Mouse (Mus musculus) G1E (cell line): Measurements from ENCODE around the gene Apopt1. TPM values are rescaled to one million over a fixed set of nuclear protein-coding genes. Genes with fewer than 3 reads are reported as not detected.

ENCODE experiments used
- ATAC-seq: 2 replicates; pipeline ENCODE4 v1.8.0; 2016; ENCODE audit warnings: mild to moderate bottlenecking; ENCODE audit not compliant: insufficient number of reproducible peaks, poor library complexity, low FRiP score, severe bottlenecking; ENCODE audit errors: extremely low read depth
- DNase-seq: peaks from one replicate; pipeline ENCODE4 v3.0.0; 2012; ENCODE audit warnings: low spot score
- H3K27me3 ChIP-seq: 2 replicates; pipeline ENCODE4 v1.6.1; 2012; ENCODE audit warnings: mild to moderate bottlenecking, low read length, inconsistent platforms; ENCODE audit not compliant: insufficient read depth
- H3K36me3 ChIP-seq: replicated peaks from 2 replicates; pipeline ENCODE3; 2012; ENCODE audit warnings: mild to moderate bottlenecking, inconsistent platforms
- H3K4me1 ChIP-seq: 2 replicates; pipeline ENCODE4 v1.6.1; 2012; ENCODE audit warnings: low read depth, low read length, inconsistent platforms, mixed read lengths; ENCODE audit not compliant: insufficient read depth
- H3K4me3 ChIP-seq: 2 replicates; pipeline ENCODE4 v1.5.1; 2012; ENCODE audit warnings: low read depth, mild to moderate bottlenecking, inconsistent platforms, low read length, moderate library complexity, mixed read lengths
- H3K9me3 ChIP-seq: replicated peaks from 2 replicates; pipeline ENCODE4 v1.6.1; 2012; ENCODE audit warnings: inconsistent platforms
- CTCF ChIP-seq: IDR thresholded peaks from 2 replicates; pipeline ENCODE4 v1.5.1; 2012; ENCODE audit warnings: low read depth, low read length, inconsistent platforms, mixed read lengths
- GATA1 ChIP-seq: IDR thresholded peaks from 2 replicates; pipeline ENCODE4 v1.6.1; 2012; ENCODE audit warnings: borderline replicate concordance, low read length, inconsistent platforms, mixed read lengths
- GATA2 ChIP-seq: IDR thresholded peaks from 2 replicates; pipeline ENCODE4 v1.6.1; 2012; ENCODE audit warnings: low read depth, low read length, inconsistent platforms, borderline replicate concordance
- POLR2AphosphoS5 ChIP-seq: IDR thresholded peaks from 2 replicates; pipeline ENCODE4 v1.6.1; 2012; ENCODE audit warnings: low read depth, low read length, inconsistent platforms; ENCODE audit not compliant: insufficient replicate concordance
- TAL1 ChIP-seq: conservative IDR thresholded peaks from 2 replicates; pipeline ENCODE4 v1.6.1; 2012; ENCODE audit warnings: low read depth, low read length, inconsistent platforms, mixed read lengths
- polyA plus RNA-seq: library from polyadenylated mRNA; stranded (reverse); fragments of >175 nt; gene quantifications from 2 replicates; pipeline ENCODE4 v1.2.3, GENCODE M21; 2012
- total RNA-seq, 2 experiments: library from RNA; stranded (forward) in 1 of 2; stranded (reverse) in 1 of 2; fragments of 200-1000 nt in 1 of 2; fragments of >200 nt in 1 of 2; fragmentation: Nextera tagmentation in 1 of 2; gene quantifications; 2 replicates each; pipeline ENCODE4 v1.2.3; 2014 to 2017

Apopt1 gene
- total and polyA plus RNA-seq, 3 experiments, result 68.7 to 315 (median 109) TPM

- peaks cover 37% of the 10 kb centered on the region for H3K4me1 ChIP-seq
- no peak overlapping the region for H3K4me3 ChIP-seq
- H3K36me3 ChIP-seq, result peaks cover 56% of the 10 kb centered on the region
- H3K9me3 ChIP-seq, result 0 out of 2 replicates have a peak, but pooled peaks cover 3% of the 10 kb centered on the region
- ATAC-seq, result no peak
- TF ChIP-seq TAL1, result no peak
- TF ChIP-seq POLR2AphosphoS5, result no peak
- TF ChIP-seq GATA2, result no peak
- no peak for TF ChIP-seq CTCF
- no peak for TF ChIP-seq GATA1
- no peak for DNase-seq
- no peaks in the 10 kb centered on the region for H3K27me3 ChIP-seq
Observed at GRCm38 (mm10) chr12:111716505-111716904, 3.4 kb downstream of the Apopt1 start.

DNA sequence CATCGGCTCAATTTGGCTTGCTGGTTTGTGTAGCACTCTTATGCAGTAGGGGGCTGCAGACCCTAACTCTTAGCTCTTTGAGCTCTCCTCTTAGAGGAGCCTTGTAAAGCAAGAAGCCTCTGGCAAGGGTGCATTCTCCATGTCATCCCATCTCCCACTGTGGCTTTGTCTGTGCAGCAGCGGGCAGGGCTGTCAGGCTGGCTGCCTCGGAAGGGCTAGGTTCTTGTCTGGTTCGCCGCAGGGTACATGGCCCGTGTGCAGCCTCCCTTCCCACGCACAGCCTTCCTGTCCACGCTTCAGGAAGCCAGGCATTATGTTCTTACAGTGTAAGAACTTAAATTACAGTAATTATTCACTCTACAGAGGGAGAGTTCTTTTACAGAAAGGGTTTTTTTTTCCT is 5.6 kb downstream of the Apopt1 start:
- TF ChIP-seq CTCF (no peak), GATA1 (no peak), POLR2AphosphoS5 (no peak), GATA2 (no peak), TAL1 (no peak)

GRCm38 (mm10) chr12:111720222-111720621 is 7.2 kb downstream of the Apopt1 start:
- TF ChIP-seq CTCF, result no peak
- TF ChIP-seq POLR2AphosphoS5, result no peak
- TF ChIP-seq GATA1, result no peak
- TF ChIP-seq TAL1, result no peak
- no peak for TF ChIP-seq GATA2
- peaks cover 75% of the 10 kb centered on the region for H3K36me3 ChIP-seq
- ATAC-seq, result no peak
- no peak overlapping the region for H3K4me3 ChIP-seq
- H3K4me1 ChIP-seq, result peaks cover 13% of the 10 kb centered on the region
- DNase-seq, result no peak
- H3K9me3 ChIP-seq, result 0 out of 2 replicates have a peak, but pooled peaks cover 3% of the 10 kb centered on the region
- no peaks in the 10 kb centered on the region for H3K27me3 ChIP-seq

More for the DNA sequence above, 5.6 kb downstream of the Apopt1 start:
- peaks cover 28% of the 10 kb centered on the region for H3K4me1 ChIP-seq
- peaks cover 68% of the 10 kb centered on the region for H3K36me3 ChIP-seq
- H3K4me3 ChIP-seq, result no peak overlapping the region
- H3K9me3 ChIP-seq, result 0 out of 2 replicates have a peak, but pooled peaks cover 3% of the 10 kb centered on the region
- no peak for ATAC-seq
- no peak for DNase-seq
- H3K27me3 ChIP-seq, result no peaks in the 10 kb centered on the region

GRCm38 (mm10) chr12:111722654-111723053 is 9.6 kb downstream of the Apopt1 start:
- Histone ChIP-seq H3K36me3 (peaks cover 84% of the 10 kb centered on the region), H3K4me3 (no peak overlapping the region), H3K9me3 (no peaks in the 10 kb centered on the region), H3K4me1 (peaks cover 9% of the 10 kb centered on the region; the same call in 1 of the 2 replicates), H3K27me3 (no peaks in the 10 kb centered on the region)
- no peak for ATAC-seq
- no peak for DNase-seq
- TF ChIP-seq GATA2 (no peak), CTCF (peak; percentile 76), GATA1 (no peak), TAL1 (no peak)

DNA sequence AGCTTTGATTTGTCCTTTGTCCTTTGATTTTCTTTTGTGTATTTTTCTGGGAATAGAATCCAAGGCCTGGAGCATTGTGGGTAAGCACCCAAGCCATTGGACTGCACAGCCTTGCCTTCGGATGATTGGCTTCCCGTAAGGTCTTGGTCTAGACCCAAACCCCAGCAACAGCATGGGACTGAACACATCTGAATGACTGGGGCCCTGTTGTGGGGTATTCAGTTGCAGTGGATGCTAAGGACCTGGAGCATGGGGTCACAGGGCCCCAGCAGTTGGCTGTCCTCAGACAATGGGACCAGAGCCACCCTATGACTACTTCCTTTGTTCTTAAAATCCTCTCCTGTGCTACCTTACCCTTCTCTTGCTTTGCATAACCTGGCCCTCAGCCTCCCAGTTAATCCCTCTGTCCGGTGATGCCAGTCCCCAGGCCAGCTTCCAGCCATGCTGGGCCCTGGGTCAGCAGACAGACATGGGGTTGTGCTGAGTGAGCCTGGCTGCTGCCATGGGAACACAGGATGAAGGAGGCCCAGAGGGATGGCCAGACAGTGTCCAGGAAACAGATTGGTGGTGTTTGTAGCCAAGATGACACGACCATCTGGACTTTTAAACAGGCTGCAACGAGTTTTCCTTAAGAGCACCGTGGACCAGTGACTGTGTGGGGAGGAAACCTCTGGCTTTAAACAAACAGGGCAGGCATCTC is 11.7 kb downstream of the Apopt1 start:
- ATAC-seq (no peak), DNase-seq (no peak)
- Histone ChIP-seq H3K4me3 (no peak overlapping the region), H3K36me3 (peaks cover 88% of the 10 kb centered on the region), H3K4me1 (peaks cover 4% of the 10 kb centered on the region; the same call in 1 of the 2 replicates), H3K27me3 (no peaks in the 10 kb centered on the region), H3K9me3 (no peaks in the 10 kb centered on the region)
- TF ChIP-seq POLR2AphosphoS5 (no peak), CTCF (no peak), TAL1 (no peak), GATA1 (no peak), GATA2 (no peak)

GRCm38 (mm10) chr12:111725338-111726121 is 12.5 kb downstream of the Apopt1 start:
- Histone ChIP-seq H3K4me1 (peaks cover 2% of the 10 kb centered on the region; the same call in 1 of the 2 replicates), H3K4me3 (no peak overlapping the region), H3K27me3 (no peaks in the 10 kb centered on the region), H3K9me3 (no peaks in the 10 kb centered on the region), H3K36me3 (peaks cover 85% of the 10 kb centered on the region)
- ATAC-seq (no peak), DNase-seq (no peak)
- TF ChIP-seq GATA1, result no peak
- no peak for TF ChIP-seq CTCF
- TF ChIP-seq POLR2AphosphoS5, result no peak
- TF ChIP-seq GATA2, result no peak
